ENCODE assay signal across 8 mouse cellular contexts in the genomic region with DNA sequence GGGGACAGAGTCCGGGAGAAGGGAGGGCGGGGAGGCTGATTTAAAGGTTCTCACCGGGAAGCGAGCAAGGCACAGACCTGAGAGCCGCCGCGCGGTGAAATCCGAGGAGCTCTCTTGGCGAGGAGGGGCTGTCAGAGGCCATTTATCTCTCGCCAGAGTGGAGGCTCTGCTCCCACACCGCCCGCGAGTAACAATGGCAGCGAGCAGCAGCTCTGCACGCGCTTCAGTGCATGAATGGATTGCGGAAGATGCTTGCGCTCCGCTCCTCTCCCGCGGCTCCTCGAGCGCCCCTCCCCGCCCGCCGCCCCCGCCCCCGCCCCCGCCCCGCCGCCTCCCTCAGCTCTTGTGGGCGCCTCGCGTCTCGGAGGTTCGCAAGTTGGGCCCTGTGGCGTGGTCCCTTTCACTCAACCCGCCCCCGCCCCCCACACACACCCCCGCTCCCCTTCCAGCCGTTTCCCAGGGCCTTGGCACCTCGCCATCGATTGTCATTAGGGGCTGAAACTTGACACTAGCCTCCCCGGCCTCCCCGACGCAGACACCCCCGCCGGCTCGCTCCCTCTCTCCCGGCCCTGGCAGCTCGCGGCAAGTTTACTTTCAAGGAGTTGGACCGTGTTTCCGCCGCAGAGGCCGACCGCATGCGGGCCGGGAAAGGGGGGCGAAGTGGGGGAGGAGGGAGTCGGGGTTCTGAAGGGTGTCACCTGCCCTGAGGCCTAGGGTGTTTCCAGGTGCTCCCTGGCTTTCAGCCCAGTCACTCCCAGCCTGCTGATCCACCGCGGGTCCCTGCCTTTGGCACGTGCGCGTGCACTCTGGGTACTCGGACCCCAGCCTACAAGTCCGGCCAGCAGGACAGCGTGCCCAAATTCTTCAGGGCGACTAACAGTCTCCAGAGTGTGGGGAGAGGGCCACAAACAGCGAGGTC. TPM values are rescaled to one million over a fixed set of nuclear protein-coding genes. Genes with fewer than 3 reads are reported as not detected.
DNase-seq lines count a peak whose midpoint lies in the region; ATAC-seq and TF ChIP-seq lines count a peak whose summit lies in the region.

No protein-coding gene starts in this region.

- H3K27ac ChIP-seq in kidney, embryonic 14.5 days (ENCODE audit: low read depth, low read length): peak overlapping the region; percentile 91
- peak overlapping the region; percentile 82 for H3K27ac ChIP-seq in gastrocnemius, adult 2 months
- H3K27ac ChIP-seq in lung, embryonic 14.5 days (ENCODE audit: low read depth): peak overlapping the region; percentile 94

- H3K4me3 ChIP-seq in kidney, embryonic 14.5 days (ENCODE audit: low read length): peak overlapping the region; percentile 52
- H3K4me3 ChIP-seq in gastrocnemius, adult 2 months: peak overlapping the region; percentile 74
- peak overlapping the region; percentile 58 for H3K4me3 ChIP-seq in lung, embryonic 14.5 days (ENCODE audit: low read depth, low read length)

- ATAC-seq in kidney, embryonic 14.5 days (ENCODE audit: low FRiP score, low TSS enrichment): peak; percentile 80
- peak; percentile 25 for ATAC-seq in activated CD4-positive, CD25-positive, alpha-beta regulatory T cell, adult 4 months
- peak; percentile 17 for ATAC-seq in inflammation-experienced regulatory T-cells, adult 6 months
- ATAC-seq in lung, embryonic 14.5 days (ENCODE audit: insufficient read depth): peak; percentile 78

- intact Hi-C loops in gastrocnemius, adult 2 months (cut with DNase I): no loop called here

- H3K4me1 ChIP-seq in kidney, embryonic 14.5 days (ENCODE audit: control insufficient read depth, insufficient read depth, low read length): peaks cover 18% of the 10 kb centered on the region
- peaks cover 3% of the 10 kb centered on the region; the same call in 1 of the 2 replicates for H3K4me1 ChIP-seq in lung, embryonic 14.5 days (ENCODE audit: insufficient read depth)

- no peak for TF ChIP-seq CTCF in gastrocnemius, adult 2 months (IDR thresholded peaks at IDR 0.05)
- no peak for TF ChIP-seq CTCF in lung, embryonic 14.5 days (IDR thresholded peaks at IDR 0.05; ENCODE audit: low read depth)

- 2% methylated on average over 36 of the region's 72 CpGs for WGBS in kidney, embryonic 14.5 days
- WGBS in lung, embryonic 14.5 days: 2% methylated on average over 45 of the region's 72 CpGs

- H3K9me3 ChIP-seq in kidney, embryonic 14.5 days (ENCODE audit: control insufficient read depth, low read length): no peaks in the 10 kb centered on the region
- H3K9me3 ChIP-seq in lung, embryonic 14.5 days (ENCODE audit: low read depth, low read length): no peaks in the 10 kb centered on the region

- no peaks in the 10 kb centered on the region for H3K36me3 ChIP-seq in kidney, embryonic 14.5 days (ENCODE audit: control insufficient read depth, insufficient read depth, low read length)
- no peaks in the 10 kb centered on the region for H3K36me3 ChIP-seq in lung, embryonic 14.5 days (ENCODE audit: insufficient read depth)

- H3K27me3 ChIP-seq in kidney, embryonic 14.5 days (ENCODE audit: control insufficient read depth, insufficient read depth, low read length): peaks cover 46% of the 10 kb centered on the region
- H3K27me3 ChIP-seq in lung, embryonic 14.5 days (ENCODE audit: insufficient read depth, low read length): peaks cover 48% of the 10 kb centered on the region

- H3K9ac ChIP-seq in kidney, embryonic 14.5 days (ENCODE audit: low read depth, low read length): peak overlapping the region; percentile 77
- H3K9ac ChIP-seq in lung, embryonic 14.5 days: peak overlapping the region; percentile 74

- H3K4me2 ChIP-seq in kidney, embryonic 14.5 days (replicated peaks; ENCODE audit: low read depth, low read length): peak overlapping the region; percentile 59
- H3K4me2 ChIP-seq in lung, embryonic 14.5 days: peak overlapping the region; percentile 73

- DNase-seq in kidney, adult 9 months: no peak
- DNase-seq in gastrocnemius, adult 2 months: peak; percentile 70
- DNase-seq in lung, embryonic 14.5 days: peak; percentile 94
- peak; percentile 75 for DNase-seq in retina, embryonic 14.5 days (ENCODE audit: low spot score)
- no peak for DNase-seq in cerebellum, adult 11-12 months

RNA-seq across cellular contexts. Expression of gene Bcor, which starts 31.7 kb away (rescaled TPM):
- polyA plus RNA-seq in kidney, embryonic 14.5 days (2014; fragmentation: Nextera tagmentation; extraction: Ambion mirVana): 16.3 and 24.1 TPM in 2 replicates
- 10 to 100 TPM; 21.6 to 23.6 TPM for polyA plus RNA-seq in activated CD4-positive, CD25-positive, alpha-beta regulatory T cell, adult 4 months (2017; shearing (Covaris generic))
- 10 to 100 TPM; 14.9 to 17.1 TPM for total RNA-seq in gastrocnemius, adult 2 months (2021)
- polyA plus RNA-seq in inflammation-experienced regulatory T-cells, adult 6 months (2017; shearing (Covaris generic)): 10 to 100 TPM; 15.1 to 28.3 (median 23.8) TPM
- polyA plus RNA-seq in lung, embryonic 14.5 days (2014; fragmentation: Nextera tagmentation; extraction: Ambion mirVana): 27.8 and 28.9 TPM in 2 replicates

Comparison
In these comparisons a context has a peak if more than half of its experiments do, and no peak if none do; other contexts are left out.
1. ATAC-seq: peak in every context shown above with its lines; median percentile 80 in kidney, embryonic 14.5 days; 78 in lung, embryonic 14.5 days; 25 in activated CD4-positive, CD25-positive, alpha-beta regulatory T cell, adult 4 months; 17 in inflammation-experienced regulatory T-cells, adult 6 months.
2. DNase-seq: peak in gastrocnemius, adult 2 months (single experiment), lung, embryonic 14.5 days (single experiment) and retina, embryonic 14.5 days (single experiment); none in kidney, adult 9 months (single experiment) and cerebellum, adult 11-12 months (single experiment).
3. Peak in every context shown above with its lines, with median percentiles within 50 percentile points of each other: H3K27ac ChIP-seq and H3K4me3 ChIP-seq.